Comparison of ENCODE assay signal across 20 mouse cellular contexts in the genomic region with DNA sequence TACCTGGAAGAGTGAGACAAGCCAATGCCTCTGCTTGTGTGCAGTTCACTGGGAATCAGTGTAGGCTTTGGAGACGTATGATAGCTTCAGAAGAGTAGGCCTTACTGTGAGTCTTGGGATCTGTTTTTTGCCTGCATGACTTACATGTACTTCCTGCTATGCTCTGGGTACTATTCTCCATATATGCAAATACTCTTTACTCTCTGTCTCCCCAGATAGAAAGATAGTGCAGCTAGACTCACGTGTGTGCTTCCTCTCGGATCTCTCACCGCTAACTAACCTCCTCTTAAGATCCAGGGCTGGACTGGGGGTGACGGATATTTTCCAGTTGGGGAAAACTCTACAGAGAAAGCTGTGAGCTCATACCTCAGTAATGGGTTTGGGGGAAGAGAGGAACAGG. TPM values are rescaled to one million over a fixed set of nuclear protein-coding genes. Genes with fewer than 3 reads are reported as not detected.
A peak's percentile ranks its signal among the peaks of the same experiment; 100 is the strongest.
DNase-seq lines count a peak whose midpoint lies in the region; ATAC-seq and TF ChIP-seq lines count a peak whose summit lies in the region.
"Had no signal": no experiment of that assay in that cellular context is flagged by ENCODE, and none has a peak within 500 bp of the region (broad histone marks: within the 10 kb centered on the region; RNA-seq: fewer than 3 reads in every experiment).

No protein-coding gene starts in this region.

- no peaks in the 10 kb centered on the region for H3K27me3 ChIP-seq in spleen, adult 2 months (ENCODE audit: control insufficient read depth, insufficient read depth, low read length)
- H3K27me3 ChIP-seq in CH12.LX (replicated peaks), result no peaks in the 10 kb centered on the region
- no peaks in the 10 kb centered on the region for H3K27me3 ChIP-seq in midbrain, postnatal 0 days (ENCODE audit: insufficient read depth, low read length)
- H3K27me3 ChIP-seq: forebrain, embryonic 13.5 days; hindbrain, embryonic 13.5 days; Patski had no signal

- WGBS in spleen, adult 2 months, result 52% methylated on average over 5 of the region's 5 CpGs
- WGBS in macrophage (ENCODE audit: missing documents), result 87% methylated on average over 5 of the region's 5 CpGs
- 92% methylated on average over 5 of the region's 5 CpGs for WGBS in midbrain, postnatal 0 days

- H3K79me2 ChIP-seq in CH12.LX (replicated peaks; ENCODE audit: control insufficient read depth, extremely low read depth, insufficient read depth, poor library complexity, severe bottlenecking) (no peaks in the 10 kb centered on the region), macrophage (ENCODE audit: inconsistent target) (peaks cover 12% of the 10 kb centered on the region; the same call in 1 of the 2 replicates)

- no peak for ATAC-seq in midbrain, postnatal 0 days (ENCODE audit: low FRiP score)
- ATAC-seq: forebrain, embryonic 13.5 days; forebrain, postnatal 0 days; hindbrain, postnatal 0 days; Patski had no signal

- dilution Hi-C loops in CH12.LX (cut with MboI; ENCODE audit: extremely low pct_ligation_motif_present, extremely low pct_unique_long_range_greater_than_20kb, low sequenced_read_pairs), result no loop called here

- peaks cover 15% of the 10 kb centered on the region; the same call in 1 of the 2 replicates for H3K4me1 ChIP-seq in spleen, adult 2 months (ENCODE audit: control insufficient read depth, insufficient read depth, insufficient read length)
- peaks cover 10 to 51% of the 10 kb centered on the region in 2 experiments for H3K4me1 ChIP-seq in CH12.LX (ENCODE audit: control insufficient read depth in 1 of 2, insufficient read depth in 2 of 2)
- H3K4me1 ChIP-seq in midbrain, postnatal 0 days (ENCODE audit: insufficient read depth, low read length), result no peaks in the 10 kb centered on the region
- H3K4me1 ChIP-seq: forebrain, embryonic 13.5 days; hindbrain, embryonic 13.5 days had no signal

- H3K4me2 ChIP-seq in CH12.LX (ENCODE audit: insufficient read depth, low read depth, poor library complexity, severe bottlenecking), result peak overlapping the region; percentile 65
- no peak overlapping the region for H3K4me2 ChIP-seq in midbrain, postnatal 0 days (ENCODE audit: low read depth, low read length, poor library complexity, severe bottlenecking)
- H3K4me2 ChIP-seq: forebrain, embryonic 13.5 days; hindbrain, embryonic 13.5 days had no signal

- in situ Hi-C loops in CH12.LX (cut with MboI; ENCODE audit: low pct_ligation_motif_present, low pct_unique_long_range_greater_than_20kb, low sequenced_read_pairs), result no loop called here

- no peaks in the 10 kb centered on the region for H3K9me3 ChIP-seq in CH12.LX (replicated peaks; ENCODE audit: low read length)
- H3K9me3 ChIP-seq in midbrain, postnatal 0 days (ENCODE audit: low read length), result no peaks in the 10 kb centered on the region
- H3K9me3 ChIP-seq: embryonic facial prominence, embryonic 10.5 days; forebrain, embryonic 13.5 days; heart, embryonic 10.5 days; hindbrain, embryonic 13.5 days had no signal

- no peak; the same call in 1 of the 2 replicates for TF ChIP-seq POLR2A in spleen, adult 2 months (IDR thresholded peaks at IDR 0.05; ENCODE audit: low read depth, low read length)
- TF ChIP-seq POLR2A in CH12.LX (IDR thresholded peaks at IDR 0.05; ENCODE audit: low read depth, low read length), result no peak

- peak overlapping the region; percentile 36; the same call in 1 of the 2 replicates for H3K4me3 ChIP-seq in spleen, adult 2 months (ENCODE audit: extremely low read depth, insufficient read depth, insufficient read length)
- peak overlapping the region; percentile 13 to 45 (median 21) for H3K4me3 ChIP-seq in CH12.LX (replicated peaks in 1 of 3; ENCODE audit: low read depth in 2 of 3, low read length in 2 of 3, poor library complexity in 1 of 3)
- H3K4me3 ChIP-seq in macrophage (ENCODE audit: inconsistent target), result no peak overlapping the region
- H3K4me3 ChIP-seq in midbrain, postnatal 0 days (ENCODE audit: low read depth, low read length), result no peak overlapping the region
- H3K4me3 ChIP-seq: embryonic facial prominence, embryonic 10.5 days; forebrain, embryonic 13.5 days; heart, embryonic 10.5 days; hindbrain, embryonic 13.5 days had no signal

- TF ChIP-seq EP300 in CH12.LX (IDR thresholded peaks at IDR 0.05; ENCODE audit: low read length), result peak; percentile 60

- H3K27ac ChIP-seq in spleen, adult 2 months (ENCODE audit: insufficient read depth, low read length), result peak overlapping the region; percentile 96
- H3K27ac ChIP-seq in CH12.LX (ENCODE audit: insufficient read depth, low read depth), result no peak overlapping the region
- H3K27ac ChIP-seq in macrophage, result peak overlapping the region; percentile 19; the same call in 1 of the 2 replicates
- no peak overlapping the region for H3K27ac ChIP-seq in midbrain, postnatal 0 days (ENCODE audit: low read depth, low read length)
- H3K27ac ChIP-seq: embryonic facial prominence, embryonic 10.5 days; forebrain, embryonic 13.5 days; heart, embryonic 10.5 days; hindbrain, embryonic 13.5 days; hindbrain, postnatal 0 days had no signal

- TF ChIP-seq RAD21 in CH12.LX (IDR thresholded peaks at IDR 0.05; ENCODE audit: low read depth, low read length), result no peak

- peak overlapping the region; percentile 45 for H3K9ac ChIP-seq in CH12.LX (ENCODE audit: insufficient read depth, low read depth)
- no peak overlapping the region for H3K9ac ChIP-seq in midbrain, postnatal 0 days (replicated peaks; ENCODE audit: low read length, poor library complexity, severe bottlenecking)
- H3K9ac ChIP-seq: forebrain, embryonic 13.5 days; forebrain, postnatal 0 days; hindbrain, embryonic 13.5 days had no signal

- 0 out of 2 replicates have a peak, but pooled peaks cover 3% of the 10 kb centered on the region for H3K36me3 ChIP-seq in spleen, adult 2 months (ENCODE audit: control insufficient read depth, insufficient read depth, low read length)
- H3K36me3 ChIP-seq in CH12.LX (replicated peaks in 1 of 2; ENCODE audit: control insufficient read depth in 1 of 2, insufficient read depth in 1 of 2, low read length in 1 of 2) (peaks cover 0 to 38% of the 10 kb centered on the region in 2 experiments), macrophage (ENCODE audit: inconsistent target) (peaks cover 72% of the 10 kb centered on the region)
- no peaks in the 10 kb centered on the region for H3K36me3 ChIP-seq in midbrain, postnatal 0 days (ENCODE audit: insufficient read depth, low read length)
- H3K36me3 ChIP-seq: embryonic facial prominence, embryonic 10.5 days; heart, embryonic 10.5 days; hindbrain, embryonic 13.5 days had no signal

- no peak for TF ChIP-seq CTCF in spleen, adult 2 months (IDR thresholded peaks at IDR 0.05; ENCODE audit: extremely low read depth, insufficient read depth, insufficient read length, insufficient replicate concordance)
- TF ChIP-seq CTCF in CH12.LX (conservative IDR thresholded peaks at IDR 0.05 in 1 of 2, IDR thresholded peaks at IDR 0.05 in 1 of 2; ENCODE audit: low read depth in 2 of 2, low read length in 2 of 2), result no peak
- no peak for TF ChIP-seq CTCF in midbrain, postnatal 0 days (IDR thresholded peaks at IDR 0.05)

- DNase-seq in spleen, adult 2 months (ENCODE audit: low read depth in 1 of 2, low spot score in 2 of 2), result peak; percentile 38 to 63
- DNase-seq in spleen, postnatal 4 days (ENCODE audit: low spot score in 2 of 2), result no peak
- DNase-seq in CH12.LX (ENCODE audit: extremely low read depth), result peak; percentile 85
- DNase-seq in thymus, postnatal 0 days (ENCODE audit: low spot score), result no peak
- DNase-seq in midbrain, postnatal 0 days (ENCODE audit: low spot score), result no peak
- no peak for DNase-seq in heart, adult 18-20 months
- DNase-seq: adrenal gland, adult 2 months; adrenal gland, postnatal 25 days; cerebellum, adult 2 months; cerebellum, postnatal 10 days; forebrain, postnatal 0 days; gastrocnemius, postnatal 14 days; heart, postnatal 10 days had no signal

TF ChIP-seq in CH12.LX, 34 proteins besides CTCF, POLR2A, EP300 and RAD21 (continues in another document):
- TF ChIP-seq IRF4 (IDR thresholded peaks at IDR 0.05; ENCODE audit: low read depth, low read length) (peak; percentile 48; the same call in 1 of the 2 replicates), MEF2A (IDR thresholded peaks at IDR 0.05; ENCODE audit: borderline replicate concordance, low read depth, low read length) (peak; percentile 46; the same call in 1 of the 2 replicates), ELF1 (IDR thresholded peaks at IDR 0.05; ENCODE audit: low read depth, low read length) (peak; percentile 71), KAT2A (IDR thresholded peaks at IDR 0.05; ENCODE audit: insufficient replicate concordance, low read length) (0 out of 2 replicates have a peak, but pooled peaks have one; percentile 14), MYC (IDR thresholded peaks at IDR 0.05; ENCODE audit: low read depth, low read length) (0 out of 2 replicates have a peak, but pooled peaks have one; percentile 60), JUN (IDR thresholded peaks at IDR 0.05; ENCODE audit: insufficient read depth, low read depth, low read length) (no peak), POLR2AphosphoS2 (IDR thresholded peaks at IDR 0.05; ENCODE audit: low read depth, low read length) (no peak), CHD1 (IDR thresholded peaks at IDR 0.05; ENCODE audit: low read depth, low read length) (no peak), ZMIZ1 (IDR thresholded peaks at IDR 0.05; ENCODE audit: low read depth, low read length) (0 out of 2 replicates have a peak, but pooled peaks have one; percentile 29), CHD2 (IDR thresholded peaks at IDR 0.05; ENCODE audit: low read length) (no peak; the same call in 1 of the 2 replicates), E2F4 (IDR thresholded peaks at IDR 0.05; ENCODE audit: insufficient replicate concordance, low read depth, low read length) (no peak), MAFK (IDR thresholded peaks at IDR 0.05; ENCODE audit: insufficient replicate concordance, low read length) (no peak), JUND (conservative IDR thresholded peaks at IDR 0.05; ENCODE audit: low read depth, low read length) (peak; percentile 46; the same call in 1 of the 2 replicates), BHLHE40 (IDR thresholded peaks at IDR 0.05; ENCODE audit: low read depth, low read length) (peak; percentile 94)

RNA-seq across cellular contexts. Expression of gene Gch1, which starts 23.5 kb away (rescaled TPM):
- polyA plus RNA-seq in spleen, adult 2 months (2012; rRNA removed), result 14.8 and 16.1 TPM in 2 replicates
- total RNA-seq in CH12.LX (2012; rRNA removed), result 3.1 and 5.7 TPM in 2 replicates
- total RNA-seq in CH12.LX (2014; rRNA removed), result 6.4 and 6.5 TPM in 2 replicates
- 5.2 and 5.7 TPM in 2 replicates for polyA plus RNA-seq in CH12.LX (2012; ENCODE audit: insufficient read length, low read depth)
- 100 to 1,000 TPM in 14 of 26 experiments, 10 to 100 TPM in 12; 20.2 to 380 (median 117) TPM for total RNA-seq in macrophage (2018; cell fraction: chromatin; rRNA removed)
- 10 to 100 TPM; 11.3 to 73.2 (median 26.9) TPM for total RNA-seq in macrophage (2018; cell fraction: cytosol; rRNA removed)
- total RNA-seq in macrophage (2018; cell fraction: nucleus; rRNA removed), result 100 to 1,000 TPM in 15 of 26 experiments, 10 to 100 TPM in 11; 20.7 to 309 (median 108) TPM
- polyA plus RNA-seq in macrophage (2018), result 5.9 to 18.8 TPM (median 16.6 TPM) in 3 replicates
- 16.1 and 16.6 TPM in 2 replicates for polyA plus RNA-seq in thymus, postnatal 0 days (2015; fragmentation: Nextera tagmentation; extraction: Ambion mirVana)
- total RNA-seq in midbrain, postnatal 0 days (2014; rRNA removed), result 8.8 and 9.4 TPM in 2 replicates
- 5.3 and 6.9 TPM in 2 replicates for polyA plus RNA-seq in midbrain, postnatal 0 days (2015; fragmentation: Nextera tagmentation; extraction: Ambion mirVana)
- 1 to 10 TPM; 5.8 to 6.9 TPM for total RNA-seq in heart, adult 18-20 months (2021)

Comparison
In these comparisons a context has a peak if more than half of its experiments do, and no peak if none do; other contexts are left out.
1. DNase-seq: peak in spleen, adult 2 months (2 of 2) and CH12.LX (single experiment); none in spleen, postnatal 4 days (0 of 2), thymus, postnatal 0 days (single experiment), midbrain, postnatal 0 days (single experiment) and heart, adult 18-20 months (0 of 2).
2. H3K27ac ChIP-seq: peak in spleen, adult 2 months (single experiment) and macrophage (single experiment); none in CH12.LX (single experiment) and midbrain, postnatal 0 days (single experiment).
3. H3K4me3 ChIP-seq: peak in spleen, adult 2 months (single experiment) and CH12.LX (3 of 3); none in macrophage (single experiment) and midbrain, postnatal 0 days (single experiment).